Mouse (Mus musculus) limb, embryonic 13.5 days (tissue): ENCODE measurements around the gene Hoxc10. TPM values are rescaled to one million over a fixed set of nuclear protein-coding genes. Genes with fewer than 3 reads are reported as not detected.

ENCODE experiments used
- ATAC-seq: fragments of 200-750 bp; cut with Nextera tagmentation; 2 replicates; pipeline ENCODE4 v1.8.0; 2017; ENCODE audit warnings: low read depth, moderate number of reproducible peaks, moderate TSS enrichment; ENCODE audit not compliant: low FRiP score
- H3K27ac ChIP-seq: fragments of 300-500 bp; sonication (generic); 2 replicates; pipeline ENCODE4 v1.5.1; 2015; ENCODE audit warnings: inconsistent platforms, mild to moderate bottlenecking, moderate library complexity
- H3K27me3 ChIP-seq: fragments of 300-500 bp; sonication (generic); 2 replicates; pipeline ENCODE4 v1.6.1; 2015; ENCODE audit warnings: mild to moderate bottlenecking, inconsistent platforms
- H3K36me3 ChIP-seq: fragments of 300-500 bp; sonication (generic); 2 replicates; pipeline ENCODE4 v1.6.1; 2015; ENCODE audit warnings: inconsistent platforms, mild to moderate bottlenecking, moderate library complexity
- H3K4me1 ChIP-seq: fragments of 300-500 bp; sonication (generic); 2 replicates; pipeline ENCODE4 v1.6.1; 2015; ENCODE audit warnings: inconsistent platforms
- H3K4me2 ChIP-seq: fragments of 300-500 bp; sonication (generic); replicated peaks from 2 replicates; pipeline ENCODE4 v1.6.1; 2015; ENCODE audit warnings: inconsistent platforms, mild to moderate bottlenecking, moderate library complexity
- H3K4me3 ChIP-seq: fragments of 300-500 bp; sonication (generic); 2 replicates; pipeline ENCODE4 v1.5.1; 2015; ENCODE audit warnings: moderate library complexity, mild to moderate bottlenecking, inconsistent platforms
- H3K9ac ChIP-seq: fragments of 300-500 bp; sonication (generic); 2 replicates; pipeline ENCODE4 v1.6.1; 2015; ENCODE audit warnings: mild to moderate bottlenecking, inconsistent platforms
- H3K9me3 ChIP-seq: fragments of 300-500 bp; sonication (generic); 2 replicates; pipeline ENCODE4 v1.6.1; 2016; ENCODE audit warnings: inconsistent platforms
- WGBS: fragments of 180-500 bp; shearing (Covaris S2); methylation state at CpG from one replicate; pipeline ENCODE4 v1.1.7; 2015; 5-methylcytosine and 5-hydroxymethylcytosine counted together
- polyA plus RNA-seq: library from polyadenylated mRNA; unstranded; fragments of >200 nt; fragmentation: Nextera tagmentation; extraction: Ambion mirVana; gene quantifications from 2 replicates; pipeline ENCODE4 v1.2.1, GENCODE M21; 2015

Gene Hoxc10
- polyA plus RNA-seq, 1 experiment from 2014 or later, result 11.0 TPM

DNA sequence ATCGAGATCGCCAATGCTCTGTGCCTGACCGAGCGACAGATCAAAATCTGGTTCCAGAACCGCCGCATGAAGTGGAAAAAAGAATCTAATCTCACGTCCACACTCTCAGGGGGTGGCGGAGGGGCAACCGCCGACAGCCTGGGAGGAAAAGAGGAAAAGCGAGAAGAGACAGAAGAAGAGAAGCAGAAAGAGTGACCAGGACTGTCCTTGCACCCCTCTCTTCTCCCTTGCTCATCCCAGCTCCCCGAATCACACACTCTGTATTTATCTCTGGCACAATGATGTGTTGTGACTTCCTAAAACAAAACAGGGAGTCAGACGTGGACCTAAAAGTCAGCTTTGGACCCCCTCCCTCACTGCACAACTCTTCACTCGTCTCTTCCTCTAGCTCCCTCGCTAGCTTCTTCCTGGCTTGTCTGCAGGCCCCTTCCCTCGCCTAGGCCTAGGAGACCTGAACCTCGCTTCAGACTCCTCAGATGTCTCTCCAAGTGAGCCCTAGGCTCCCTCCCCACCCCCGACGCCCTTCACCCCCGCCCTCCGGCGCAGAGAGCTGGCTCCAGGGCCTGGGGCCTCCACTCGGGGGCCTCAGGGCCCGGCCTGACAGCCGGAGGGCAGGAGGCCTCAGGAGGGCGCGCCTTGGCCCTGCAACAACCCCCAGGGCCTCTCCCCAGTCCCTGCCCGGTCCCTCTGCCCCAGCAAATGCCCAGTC is 44.4 kb downstream of the Hoxc10 start:
- no peak for ATAC-seq

DNA sequence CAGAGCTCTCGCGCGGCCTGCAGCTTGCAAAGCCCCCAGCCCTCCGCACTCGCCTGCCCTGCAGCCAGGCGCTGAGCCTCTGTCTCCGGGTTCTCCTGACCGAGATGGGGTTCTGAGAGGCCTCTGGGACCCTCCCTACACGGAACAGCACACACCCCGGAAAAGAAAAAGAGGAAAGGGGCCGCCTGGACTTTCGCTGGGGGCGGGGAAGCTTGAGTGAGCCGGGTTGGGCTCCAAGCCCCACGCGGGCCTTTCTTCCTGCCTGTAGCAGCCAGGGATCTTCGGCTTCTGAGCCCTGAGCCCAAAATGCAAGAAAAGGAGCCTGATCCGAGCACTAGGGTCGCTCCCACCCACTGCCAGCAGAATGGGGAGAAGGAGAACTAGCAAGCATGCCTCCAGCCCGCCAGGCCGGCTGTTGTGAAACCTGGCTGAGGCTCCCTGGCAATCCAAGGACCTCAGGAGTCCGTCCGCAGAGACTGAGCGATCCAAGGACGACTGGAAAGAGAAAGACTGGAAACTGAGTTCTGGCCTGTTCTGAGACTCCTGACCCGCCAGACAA is 45.4 kb downstream of the Hoxc10 start:
- H3K9ac ChIP-seq, result no peak overlapping the region
- H3K27ac ChIP-seq, result no peak overlapping the region
- H3K27me3 ChIP-seq, result peaks cover 98% of the 10 kb centered on the region
- peak overlapping the region; percentile 32; the same call in 1 of the 2 replicates for H3K4me2 ChIP-seq
- H3K4me3 ChIP-seq, result peak overlapping the region; percentile 12; the same call in 1 of the 2 replicates
- no peaks in the 10 kb centered on the region for H3K9me3 ChIP-seq
- H3K4me1 ChIP-seq, result peaks cover 59% of the 10 kb centered on the region
- ATAC-seq, result no peak
- H3K36me3 ChIP-seq, result no peaks in the 10 kb centered on the region
- WGBS, result 12% methylated on average over 26 of the region's 26 CpGs

More for the DNA sequence above, 44.4 kb downstream of the Hoxc10 start:
- 12% methylated on average over 28 of the region's 28 CpGs for WGBS
- H3K9me3 ChIP-seq, result no peaks in the 10 kb centered on the region
- H3K4me2 ChIP-seq, result peak overlapping the region; percentile 49
- H3K4me3 ChIP-seq, result peak overlapping the region; percentile 29
- H3K36me3 ChIP-seq, result no peaks in the 10 kb centered on the region
- peaks cover 98% of the 10 kb centered on the region for H3K27me3 ChIP-seq
- H3K4me1 ChIP-seq, result peaks cover 56% of the 10 kb centered on the region
- no peak overlapping the region for H3K27ac ChIP-seq
- H3K9ac ChIP-seq, result peak overlapping the region; percentile 25; the same call in 1 of the 2 replicates

DNA sequence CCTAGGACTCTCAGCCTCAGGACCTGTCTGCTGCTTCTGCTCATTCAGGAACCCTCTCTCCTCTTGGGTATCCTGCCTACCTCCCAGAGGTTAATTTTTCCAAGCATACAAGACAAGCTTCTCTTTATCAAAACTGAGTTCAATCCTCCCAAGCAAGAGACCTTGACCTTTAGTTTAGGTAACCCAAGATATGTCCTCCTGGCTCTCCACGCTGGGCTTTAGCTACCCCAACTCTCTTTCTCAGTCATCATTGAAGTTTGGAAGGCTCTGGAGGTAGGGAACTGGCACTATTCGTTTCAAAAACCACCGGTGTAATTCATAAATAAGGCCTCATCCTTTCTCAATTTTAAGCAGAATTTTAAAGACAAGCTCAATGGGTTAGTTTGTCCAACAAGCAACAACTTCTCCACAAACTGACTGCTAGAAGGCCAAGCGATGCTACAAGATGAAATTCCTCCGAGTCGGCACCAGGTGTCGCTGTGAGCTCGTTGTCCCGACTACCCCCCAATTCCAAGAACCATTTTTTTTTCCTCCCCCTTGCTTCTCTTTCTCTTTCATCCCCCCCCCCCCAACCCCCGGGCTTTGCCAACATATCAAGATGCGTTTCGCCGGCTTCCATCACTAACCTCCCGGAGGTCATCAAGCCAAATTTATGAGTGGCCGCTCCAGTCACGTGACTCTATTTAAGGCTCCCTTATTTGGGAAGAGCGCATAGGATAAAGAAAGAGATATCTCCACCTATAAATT is 46.8 kb downstream of the Hoxc10 start:
- Histone ChIP-seq H3K36me3 (no peaks in the 10 kb centered on the region), H3K27me3 (peaks cover 98% of the 10 kb centered on the region), H3K4me1 (peaks cover 63% of the 10 kb centered on the region), H3K4me2 (peak overlapping the region; percentile 60), H3K4me3 (peak overlapping the region; percentile 32), H3K9me3 (no peaks in the 10 kb centered on the region), H3K9ac (no peak overlapping the region), H3K27ac (no peak overlapping the region)
- 5% methylated on average over 17 of the region's 17 CpGs for WGBS
- no peak for ATAC-seq

DNA sequence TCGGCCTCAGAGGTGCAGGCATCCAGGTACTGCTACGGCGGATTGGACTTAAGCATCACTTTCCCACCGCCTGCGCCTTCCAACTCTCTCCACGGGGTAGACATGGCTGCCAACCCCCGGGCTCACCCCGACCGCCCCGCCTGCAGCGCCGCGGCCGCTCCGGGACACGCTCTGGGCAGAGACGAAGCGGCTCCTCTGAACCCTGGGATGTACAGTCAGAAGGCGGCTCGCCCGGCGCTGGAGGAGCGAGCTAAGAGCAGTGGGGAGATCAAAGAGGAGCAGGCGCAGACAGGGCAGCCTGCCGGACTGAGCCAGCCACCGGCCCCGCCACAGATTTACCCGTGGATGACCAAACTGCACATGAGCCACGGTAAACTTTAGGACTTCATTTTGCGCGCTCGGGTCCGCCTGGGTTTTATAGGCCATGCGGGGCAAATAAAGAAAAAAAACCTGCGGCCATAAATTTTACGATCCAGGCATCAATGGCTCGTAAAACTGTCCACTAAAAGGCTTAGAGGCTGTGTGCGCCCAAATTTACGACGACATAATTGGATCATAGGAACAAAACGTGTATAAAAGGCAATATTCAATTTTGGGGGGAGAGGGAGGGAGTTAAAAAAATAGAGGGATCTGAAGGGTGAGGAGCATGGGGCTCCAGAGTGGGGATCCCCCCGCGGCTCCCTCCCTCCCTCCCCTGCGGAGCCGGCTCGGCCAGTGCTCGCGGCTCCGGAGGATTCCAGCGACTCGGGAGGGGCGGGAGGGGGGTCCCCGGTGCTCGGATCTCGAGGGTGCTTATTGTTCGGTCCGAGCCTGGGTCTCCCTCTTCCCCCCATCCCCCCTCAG is 47.8 kb downstream of the Hoxc10 start:
- ATAC-seq, result peak; percentile 69
- Histone ChIP-seq H3K9me3 (no peaks in the 10 kb centered on the region), H3K4me1 (peaks cover 70% of the 10 kb centered on the region), H3K4me3 (peak overlapping the region; percentile 32), H3K27ac (peak overlapping the region; percentile 67; the same call in 1 of the 2 replicates), H3K4me2 (peak overlapping the region; percentile 60), H3K27me3 (peaks cover 98% of the 10 kb centered on the region), H3K9ac (peak overlapping the region; percentile 54), H3K36me3 (no peaks in the 10 kb centered on the region)
- WGBS, result under 1% methylated on average over 57 of the region's 57 CpGs

DNA sequence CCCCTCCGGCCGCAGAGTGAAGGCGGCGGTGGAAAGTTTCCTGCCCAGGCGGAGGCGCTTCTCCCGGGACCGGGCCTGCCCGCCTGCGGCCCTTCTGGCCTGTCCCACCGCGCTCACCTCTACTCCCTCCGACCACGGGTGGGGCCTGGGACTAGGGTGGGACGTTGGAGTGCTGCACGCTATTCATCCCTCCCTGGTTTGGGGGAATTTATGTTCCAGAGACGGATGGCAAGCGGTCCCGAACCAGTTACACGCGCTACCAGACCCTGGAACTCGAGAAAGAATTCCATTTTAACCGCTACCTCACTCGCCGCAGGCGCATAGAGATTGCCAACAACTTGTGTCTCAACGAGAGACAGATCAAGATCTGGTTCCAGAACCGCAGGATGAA is 48.4 kb downstream of the Hoxc10 start:
- 2% methylated on average over 28 of the region's 28 CpGs for WGBS
- Histone ChIP-seq H3K36me3 (no peaks in the 10 kb centered on the region), H3K27ac (peak overlapping the region; percentile 67; the same call in 1 of the 2 replicates), H3K4me3 (peak overlapping the region; percentile 32), H3K4me1 (peaks cover 65% of the 10 kb centered on the region), H3K9ac (peak overlapping the region; percentile 45), H3K9me3 (no peaks in the 10 kb centered on the region), H3K27me3 (peaks cover 98% of the 10 kb centered on the region), H3K4me2 (peak overlapping the region; percentile 60)
- peak; percentile 5; the same call in 1 of the 2 replicates for ATAC-seq

DNA sequence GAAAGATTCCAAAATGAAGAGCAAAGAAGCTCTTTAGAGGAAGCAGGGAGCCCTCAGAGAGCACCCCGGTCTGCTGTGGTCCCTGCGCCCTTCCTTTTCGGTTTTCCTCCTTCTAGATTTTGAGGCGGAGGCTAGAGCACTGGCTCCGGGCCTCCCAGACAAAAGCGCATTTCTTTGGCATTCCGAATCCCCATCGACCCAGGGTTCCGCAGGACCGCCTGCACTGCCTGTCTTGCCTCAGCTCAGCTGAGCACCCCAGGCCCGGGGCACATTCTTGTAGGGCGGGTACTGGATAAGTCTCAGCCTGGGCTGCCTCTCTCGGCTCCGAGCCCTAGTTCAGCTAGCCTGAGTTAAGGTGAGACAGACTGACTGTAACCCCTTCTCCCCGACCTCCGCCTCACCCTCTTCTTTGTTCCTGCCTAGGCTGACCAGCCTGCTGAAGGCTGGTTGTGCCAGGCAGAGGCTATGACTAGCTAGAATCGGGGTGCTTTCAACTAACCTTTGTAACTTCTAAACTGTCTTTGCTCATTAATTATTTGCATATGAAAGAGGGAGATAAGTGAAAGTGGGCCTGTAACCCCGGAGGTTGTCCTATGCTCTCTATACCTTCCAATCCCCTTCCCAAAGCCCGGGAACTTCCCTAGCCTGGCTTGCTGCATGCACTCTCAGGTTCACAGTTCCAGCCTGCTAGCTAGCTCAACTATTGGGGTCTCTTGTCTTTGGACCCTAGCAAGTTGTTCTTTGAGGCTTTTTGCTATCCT is 49.0 kb downstream of the Hoxc10 start:
- H3K27me3 ChIP-seq, result peaks cover 98% of the 10 kb centered on the region
- no peak overlapping the region for H3K27ac ChIP-seq
- H3K4me3 ChIP-seq, result peak overlapping the region; percentile 32
- no peaks in the 10 kb centered on the region for H3K9me3 ChIP-seq
- H3K4me2 ChIP-seq, result peak overlapping the region; percentile 60
- H3K4me1 ChIP-seq, result peaks cover 59% of the 10 kb centered on the region
- peak overlapping the region; percentile 45; the same call in 1 of the 2 replicates for H3K9ac ChIP-seq
- 13% methylated on average over 19 of the region's 19 CpGs for WGBS
- no peak for ATAC-seq
- H3K36me3 ChIP-seq, result no peaks in the 10 kb centered on the region

DNA sequence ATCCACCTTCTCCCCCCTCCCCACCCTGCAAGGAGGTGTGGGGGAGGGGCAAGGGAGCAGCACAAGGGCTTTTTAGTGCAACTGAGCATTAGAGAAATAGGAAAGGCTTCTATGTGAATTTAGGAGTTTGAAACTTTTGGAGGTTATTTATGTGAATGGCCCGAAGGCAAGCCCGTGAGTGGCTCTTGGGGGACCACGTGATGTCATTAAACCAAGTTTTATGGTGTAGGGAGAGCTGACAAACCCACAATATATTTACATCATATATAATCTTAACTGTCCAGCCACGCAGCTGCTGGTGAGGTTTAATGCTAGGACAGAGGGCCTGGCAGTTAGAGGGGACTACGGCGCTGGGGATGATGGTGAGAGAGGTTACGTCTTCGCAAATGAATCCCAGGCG is 52.0 kb downstream of the Hoxc10 start, which contains the start of gene Hoxc4:
Gene Hoxc4 (plus strand): TSS at position 299 of the 400 bp plus-strand sequence.
- H3K4me2 ChIP-seq, result peak within 1 kb of the TSS; percentile 27; the same call in 1 of the 2 replicates
- H3K27ac ChIP-seq, result no peak within 1 kb of the TSS
- H3K4me3 ChIP-seq, result no peak within 1 kb of the TSS
- H3K9ac ChIP-seq, result no peak within 1 kb of the TSS
- H3K27me3 ChIP-seq, result peaks cover 100% of the 10 kb centered on the region
- H3K9me3 ChIP-seq, result no peaks in the 10 kb centered on the region
- peaks cover 46% of the 10 kb centered on the region for H3K4me1 ChIP-seq
- 23% methylated on average over 9 of the region's 9 CpGs for WGBS
- ATAC-seq, result no peak
- no peaks in the 10 kb centered on the region for H3K36me3 ChIP-seq

DNA sequence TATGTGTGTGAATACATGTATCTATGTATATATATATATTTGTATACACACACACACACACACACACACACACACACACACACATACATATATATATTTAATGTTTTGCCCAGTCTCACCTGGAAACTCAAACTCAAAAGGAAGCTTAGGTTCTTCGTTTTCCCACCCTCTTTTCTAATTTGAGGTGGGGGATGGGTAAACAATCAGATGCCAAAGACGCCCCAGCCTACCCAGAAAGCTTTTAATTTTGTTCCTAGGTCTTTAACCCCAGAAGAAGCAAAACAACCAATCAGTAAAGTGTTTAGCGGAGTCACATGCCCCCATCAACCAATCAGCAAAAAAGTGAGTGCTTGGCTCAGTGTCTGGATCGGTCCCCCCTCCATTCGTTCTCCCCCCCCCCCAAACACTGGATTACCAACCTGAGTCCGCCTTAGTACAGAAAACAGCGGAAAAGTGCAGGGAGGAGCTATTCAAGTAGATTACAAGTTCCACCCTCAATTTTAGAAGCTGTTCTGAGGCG is 54.4 kb downstream of the Hoxc10 start:
- ATAC-seq, result no peak
- H3K4me3 ChIP-seq, result no peak overlapping the region
- no peak overlapping the region for H3K4me2 ChIP-seq
- peaks cover 24% of the 10 kb centered on the region for H3K4me1 ChIP-seq
- peaks cover 100% of the 10 kb centered on the region for H3K27me3 ChIP-seq
- 6% methylated on average over 8 of the region's 8 CpGs for WGBS
- H3K36me3 ChIP-seq, result no peaks in the 10 kb centered on the region
- no peak overlapping the region for H3K27ac ChIP-seq
- no peak overlapping the region for H3K9ac ChIP-seq
- H3K9me3 ChIP-seq, result no peaks in the 10 kb centered on the region
